Mouse (Mus musculus) kidney, adult 2 months (tissue): ENCODE measurements at regions not wholly inside any gene's neighbourhood (a gene's known extent, or its start where the extent isn't known, plus 50 kb on each side); places are given as distances from the start of the nearest gene placed in this dataset.

Experiments
- CTCF ChIP-seq: fragments of 200-500 bp; conservative IDR thresholded peaks from 2 replicates; pipeline ENCODE4 v1.5.1; 2011; ENCODE audit warnings: low read depth, mild to moderate bottlenecking, control low read depth, low read length, moderate library complexity, mixed read lengths; ENCODE audit not compliant: insufficient read depth, insufficient read length
- POLR2A ChIP-seq: fragments of 200-500 bp; IDR thresholded peaks from one replicate; pipeline ENCODE4 v1.6.1; 2011; ENCODE audit warnings: low read depth, low read length, control low read depth

GRCm38 (mm10) chr2:106149701-106150100 is 146.4 kb upstream of the Dnajc24 start:
- TF ChIP-seq POLR2A (no peak), CTCF (no peak)
